Mouse (Mus musculus) skeletal muscle tissue, postnatal 0 days (tissue): ENCODE measurements around the gene Utp3. TPM values are rescaled to one million over a fixed set of nuclear protein-coding genes. Genes with fewer than 3 reads are reported as not detected.

Experiments
- polyA plus RNA-seq: library from polyadenylated mRNA; unstranded; fragments of >200 nt; fragmentation: Nextera tagmentation; extraction: Ambion mirVana; gene quantifications from 2 replicates; pipeline ENCODE4 v1.2.1, GENCODE M21; 2015

The Utp3 gene
- 39.7 and 42.3 TPM in 2 replicates for polyA plus RNA-seq

DNA sequence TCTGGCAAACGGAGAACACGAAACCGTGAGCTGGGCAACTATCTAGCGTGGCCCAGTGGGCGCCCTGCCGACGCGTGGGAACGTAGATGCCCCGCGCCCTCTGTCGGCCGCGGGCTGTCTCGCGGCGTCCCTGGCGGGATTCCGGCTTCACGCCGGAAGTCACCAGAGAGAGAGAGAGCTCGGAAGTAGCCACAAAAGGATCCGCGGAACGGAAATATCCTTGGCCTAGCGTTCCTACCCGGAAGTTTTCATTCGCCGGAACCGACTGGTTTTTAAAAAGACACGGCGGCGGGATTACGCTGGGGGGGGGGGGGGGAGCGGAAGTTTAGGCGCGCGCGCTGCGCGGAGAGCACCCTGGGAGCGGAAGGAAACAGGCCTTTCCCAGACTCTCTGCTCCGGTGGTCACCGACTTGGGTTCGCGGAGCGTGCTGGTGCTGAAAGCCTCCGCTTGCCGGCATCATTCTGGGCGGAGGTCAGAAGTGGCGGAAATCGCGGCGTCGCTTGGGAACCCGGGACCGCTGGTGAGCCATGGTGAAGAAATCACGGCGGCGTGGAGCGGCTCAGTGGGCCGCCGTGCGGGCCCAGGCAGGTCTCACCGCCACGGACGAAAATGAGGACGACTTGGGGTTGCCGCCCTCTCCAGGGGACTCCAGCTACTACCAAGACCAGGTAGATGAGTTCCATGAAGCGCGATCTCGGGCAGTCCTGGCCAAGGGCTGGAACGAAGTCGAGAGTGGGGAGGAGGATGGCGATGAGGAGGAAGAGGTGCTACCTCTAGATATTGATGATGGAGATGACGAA is at the start of gene Utp3:
Gene Utp3 (plus strand): TSS at position 377 of the 801 bp plus-strand sequence.

DNA sequence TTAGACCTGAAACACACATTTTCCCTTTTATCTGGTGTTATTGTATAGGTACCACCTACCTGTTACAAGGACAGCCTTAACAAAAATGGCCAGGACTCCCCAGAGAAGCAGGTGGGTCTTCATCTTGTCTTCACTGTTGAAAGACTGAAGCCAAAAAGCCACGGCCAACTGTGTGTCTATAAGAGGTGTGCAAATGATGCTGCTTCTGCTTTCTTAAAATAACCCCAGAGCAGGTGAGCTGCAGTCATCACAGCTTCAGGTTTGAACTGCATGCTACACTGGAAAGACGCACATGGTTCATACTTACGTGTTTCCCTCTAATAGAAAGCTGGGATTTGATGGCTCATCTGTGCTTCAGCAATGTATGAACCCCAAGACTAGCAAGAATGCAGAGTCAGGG is 26.6 kb upstream of the Utp3 start, which contains the start of gene Jchain:
Gene Jchain (minus strand): TSS at position 235 of the 400 bp plus-strand sequence.

GRCm38 (mm10) chr5:88564501-88565147 is 10.4 kb downstream of the Utp3 start, which contains the start of gene Rufy3:
TSS of gene Rufy3 (plus strand) at chr5:88565040.

Other genes starting within 250 kb of the Utp3 start
- gene Prol1, start 237.2 kb upstream of the Utp3 start, polyA plus RNA-seq: not detected in 2 replicates
- not detected in 2 replicates for gene Amtn, start 178.4 kb upstream of the Utp3 start, polyA plus RNA-seq
- gene Ambn, start 98.5 kb upstream of the Utp3 start, polyA plus RNA-seq: not detected in 2 replicates
- not detected in 2 replicates for gene Enam, start 66.5 kb upstream of the Utp3 start, polyA plus RNA-seq
- gene Jchain, start 26.6 kb upstream of the Utp3 start, polyA plus RNA-seq: 0.29 and 0.33 TPM in 2 replicates
- 4.9 and 5.7 TPM in 2 replicates for gene Rufy3, start 10.6 kb downstream of the Utp3 start, polyA plus RNA-seq
- 63.1 and 64.0 TPM in 2 replicates for gene Grsf1, start 121.7 kb downstream of the Utp3 start, polyA plus RNA-seq
- 9.4 and 11.3 TPM in 2 replicates for gene Mob1b, start 166.4 kb downstream of the Utp3 start, polyA plus RNA-seq
- 9.2 and 12.0 TPM in 2 replicates for gene Dck, start 210.5 kb downstream of the Utp3 start, polyA plus RNA-seq